15 mouse cellular contexts compared by ENCODE assay signal in the genomic region with DNA sequence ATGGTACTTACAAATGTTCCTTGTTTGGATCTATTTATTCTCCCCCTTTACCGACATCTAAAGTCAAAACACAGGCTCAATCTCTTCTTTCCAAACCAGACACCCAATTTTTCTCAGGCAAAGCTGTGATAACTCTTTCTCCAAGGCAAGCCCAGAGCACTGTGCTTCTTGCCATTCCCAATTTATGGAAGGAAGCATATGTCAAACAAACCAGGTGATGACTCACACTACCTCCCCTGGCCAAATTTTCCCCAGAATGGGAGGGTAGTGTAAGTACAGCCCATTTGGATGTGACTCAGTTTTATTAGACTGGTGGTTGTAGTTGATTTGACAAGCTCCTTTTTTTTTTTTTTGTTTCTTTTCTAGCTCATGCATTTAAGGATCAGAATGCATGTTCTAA.
A peak's percentile ranks its signal among the peaks of the same experiment; 100 is the strongest.
DNase-seq lines count a peak whose midpoint lies in the region; ATAC-seq and TF ChIP-seq lines count a peak whose summit lies in the region.
"Had no signal": no experiment of that assay in that cellular context is flagged by ENCODE, and none has a peak within 500 bp of the region (broad histone marks: within the 10 kb centered on the region; RNA-seq: fewer than 3 reads in every experiment).

No protein-coding gene starts in this region.

- H3K4me1 ChIP-seq in lung, embryonic 15.5 days: no peaks in the 10 kb centered on the region
- no peaks in the 10 kb centered on the region; the same call in 1 of the 2 replicates for H3K4me1 ChIP-seq in lung, adult 2 months (ENCODE audit: control insufficient read depth, insufficient read depth, low read length)
- no peaks in the 10 kb centered on the region for H3K4me1 ChIP-seq in brown adipose tissue, adult 24 weeks (ENCODE audit: control insufficient read depth, insufficient read depth, insufficient read length, low read length)
- no peaks in the 10 kb centered on the region for H3K4me1 ChIP-seq in forebrain, embryonic 12.5 days
- H3K4me1 ChIP-seq in hindbrain, embryonic 11.5 days (replicated peaks; ENCODE audit: control insufficient read depth, insufficient read depth, low read length): no peaks in the 10 kb centered on the region
- H3K4me1 ChIP-seq: embryonic facial prominence, embryonic 12.5 days; heart, embryonic 10.5 days; hindbrain, embryonic 12.5 days; midbrain, embryonic 12.5 days had no signal

- 39% methylated on average over 1 of the region's 1 CpGs for WGBS in lung, embryonic 15.5 days
- WGBS in lung, adult 2 months: 33% methylated on average over 1 of the region's 1 CpGs
- WGBS in forebrain, embryonic 12.5 days: 77% methylated on average over 1 of the region's 1 CpGs
- WGBS in hindbrain, embryonic 11.5 days: 85% methylated on average over 1 of the region's 1 CpGs

- H3K9ac ChIP-seq in lung, embryonic 15.5 days: no peak overlapping the region
- no peak overlapping the region for H3K9ac ChIP-seq in forebrain, embryonic 12.5 days
- H3K9ac ChIP-seq in hindbrain, embryonic 11.5 days (ENCODE audit: low read depth, low read length): no peak overlapping the region
- H3K9ac ChIP-seq: embryonic facial prominence, embryonic 12.5 days; forebrain, embryonic 15.5 days; hindbrain, embryonic 12.5 days; midbrain, embryonic 12.5 days had no signal

- no peak for TF ChIP-seq POLR2A in lung, adult 2 months (IDR thresholded peaks at IDR 0.05; ENCODE audit: borderline replicate concordance, extremely low read depth, low read depth, low read length)

- H3K4me2 ChIP-seq in lung, embryonic 15.5 days: peak overlapping the region; percentile 47; the same call in 1 of the 2 replicates
- H3K4me2 ChIP-seq in forebrain, embryonic 12.5 days: no peak overlapping the region
- no peak overlapping the region for H3K4me2 ChIP-seq in hindbrain, embryonic 11.5 days (replicated peaks; ENCODE audit: low read depth, low read length)
- H3K4me2 ChIP-seq: hindbrain, embryonic 12.5 days had no signal

- TF ChIP-seq CTCF in lung, adult 2 months (IDR thresholded peaks at IDR 0.05; ENCODE audit: insufficient read depth, low read length): no peak

- H3K4me3 ChIP-seq in lung, embryonic 15.5 days: no peak overlapping the region
- H3K4me3 ChIP-seq in lung, adult 2 months (replicated peaks; ENCODE audit: extremely low read depth, low read depth, low read length): no peak overlapping the region
- H3K4me3 ChIP-seq in brown adipose tissue, adult 24 weeks (ENCODE audit: insufficient read depth, low read depth, low read length): peak overlapping the region; percentile 39; the same call in 1 of the 2 replicates
- H3K4me3 ChIP-seq in forebrain, embryonic 12.5 days (replicated peaks): no peak overlapping the region
- H3K4me3 ChIP-seq in hindbrain, embryonic 11.5 days (ENCODE audit: low read depth, low read length): no peak overlapping the region
- H3K4me3 ChIP-seq: heart, embryonic 10.5 days; hindbrain, embryonic 12.5 days; midbrain, embryonic 12.5 days had no signal

- no peaks in the 10 kb centered on the region for H3K9me3 ChIP-seq in lung, embryonic 15.5 days
- H3K9me3 ChIP-seq in forebrain, embryonic 12.5 days: no peaks in the 10 kb centered on the region
- no peaks in the 10 kb centered on the region for H3K9me3 ChIP-seq in hindbrain, embryonic 11.5 days (ENCODE audit: control insufficient read depth, low read length)
- H3K9me3 ChIP-seq: embryonic facial prominence, embryonic 12.5 days; forebrain, embryonic 15.5 days; heart, embryonic 10.5 days; hindbrain, embryonic 12.5 days; midbrain, embryonic 12.5 days had no signal

- peak overlapping the region; percentile 24; the same call in 1 of the 2 replicates for H3K27ac ChIP-seq in lung, embryonic 15.5 days
- peak overlapping the region; percentile 60 for H3K27ac ChIP-seq in brown adipose tissue, adult 24 weeks (replicated peaks; ENCODE audit: low read depth, low read length)
- H3K27ac ChIP-seq in forebrain, embryonic 12.5 days: no peak overlapping the region
- no peak overlapping the region for H3K27ac ChIP-seq in hindbrain, embryonic 11.5 days (ENCODE audit: low read depth, low read length)
- H3K27ac ChIP-seq: embryonic facial prominence, embryonic 12.5 days; forebrain, embryonic 15.5 days; heart, embryonic 10.5 days; hindbrain, embryonic 12.5 days; midbrain, embryonic 12.5 days had no signal

- peak; percentile 76; the same call in 1 of the 2 replicates for ATAC-seq in cerebellum, adult (ENCODE audit: insufficient number of reproducible peaks, low FRiP score, low TSS enrichment)
- no peak for ATAC-seq in lung, embryonic 15.5 days (ENCODE audit: borderline replicate concordance, extremely low read depth, low FRiP score, low TSS enrichment)
- no peak for ATAC-seq in forebrain, embryonic 12.5 days (ENCODE audit: low FRiP score)
- ATAC-seq in hindbrain, embryonic 11.5 days (ENCODE audit: low FRiP score): no peak

- DNase-seq in cerebellum, postnatal 4 days (ENCODE audit: low spot score in 2 of 2): no peak
- DNase-seq in lung, adult 2 months: no peak
- DNase-seq in lung, postnatal 10 days: peak; percentile 14
- no peak for DNase-seq in hindbrain, embryonic 11.5 days (ENCODE audit: low spot score)
- DNase-seq: kidney, adult 11 months had no signal

- H3K27me3 ChIP-seq in lung, embryonic 15.5 days: no peaks in the 10 kb centered on the region
- no peaks in the 10 kb centered on the region for H3K27me3 ChIP-seq in forebrain, embryonic 12.5 days
- no peaks in the 10 kb centered on the region for H3K27me3 ChIP-seq in hindbrain, embryonic 11.5 days (ENCODE audit: control insufficient read depth, insufficient read depth, low read length)
- H3K27me3 ChIP-seq: embryonic facial prominence, embryonic 12.5 days; forebrain, embryonic 15.5 days; hindbrain, embryonic 12.5 days; midbrain, embryonic 12.5 days; Patski had no signal

- H3K36me3 ChIP-seq in lung, embryonic 15.5 days: no peaks in the 10 kb centered on the region
- no peaks in the 10 kb centered on the region for H3K36me3 ChIP-seq in forebrain, embryonic 12.5 days (replicated peaks)
- no peaks in the 10 kb centered on the region for H3K36me3 ChIP-seq in hindbrain, embryonic 11.5 days (ENCODE audit: control insufficient read depth, insufficient read depth, low read length)
- H3K36me3 ChIP-seq: embryonic facial prominence, embryonic 12.5 days; forebrain, embryonic 15.5 days; heart, embryonic 10.5 days; hindbrain, embryonic 12.5 days; midbrain, embryonic 12.5 days had no signal

Comparison
In these comparisons a context has a peak if more than half of its experiments do, and no peak if none do; other contexts are left out.
1. H3K27ac ChIP-seq: peak in lung, embryonic 15.5 days (single experiment) and brown adipose tissue, adult 24 weeks (single experiment); none in forebrain, embryonic 12.5 days (single experiment) and hindbrain, embryonic 11.5 days (single experiment).